Mouse (Mus musculus) olfactory bulb, adult 2 months (tissue): ENCODE measurements around the gene Trub2.

Source experiments
- CTCF ChIP-seq: fragments of 200-500 bp; IDR thresholded peaks from 2 replicates; pipeline ENCODE4 v1.5.1; 2012; ENCODE audit warnings: low read depth, mild to moderate bottlenecking, low read length, moderate library complexity; ENCODE audit not compliant: insufficient read depth
- POLR2A ChIP-seq: fragments of 200-500 bp; IDR thresholded peaks from 2 replicates; pipeline ENCODE4 v1.6.1; 2012; ENCODE audit warnings: mild to moderate bottlenecking, low read depth, low read length, moderate library complexity; ENCODE audit not compliant: insufficient read depth

DNA sequence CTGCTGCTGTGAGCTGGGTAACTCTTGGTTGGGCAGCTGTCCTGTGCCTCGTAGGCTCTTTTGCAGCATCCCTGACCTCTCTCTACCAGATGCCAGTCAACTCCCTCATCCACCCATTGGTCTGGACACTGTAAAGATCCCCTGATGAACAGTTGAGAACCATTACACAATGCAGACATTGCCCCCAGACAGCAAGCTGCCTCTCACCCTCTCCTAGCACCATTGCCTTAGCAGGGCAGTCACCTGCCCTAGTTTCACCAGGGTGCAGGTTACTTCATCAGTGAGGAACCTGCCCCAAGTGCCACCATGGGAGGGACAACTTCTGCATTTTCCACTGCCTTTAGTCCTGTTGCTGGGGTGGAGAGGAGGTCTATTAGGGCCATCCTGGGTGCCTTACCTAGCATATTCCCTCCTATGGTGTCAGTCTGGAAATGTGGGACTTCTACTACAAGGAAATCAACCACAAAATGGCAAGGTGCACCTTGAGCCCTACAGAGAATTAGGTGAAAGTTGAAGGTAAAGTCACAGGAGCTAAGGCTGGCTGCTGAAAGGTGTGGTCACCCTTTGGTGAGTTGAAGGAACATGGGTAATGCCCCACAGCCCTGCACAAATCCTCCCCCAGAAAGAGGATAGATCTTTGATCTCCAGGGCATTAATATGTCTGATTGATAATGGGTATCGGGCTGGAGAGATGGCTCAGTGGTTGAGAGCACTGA is 4.6 kb upstream of the Trub2 start:
- TF ChIP-seq CTCF (no peak), POLR2A (no peak)
